Comparison of ENCODE assay signal across 8 mouse cellular contexts in genomic region chr9:73931988-73932387, GRCm38 (mm10).
"Had no signal": no experiment of that assay in that cellular context is flagged by ENCODE, and none has a peak within 500 bp of the region (broad histone marks: within the 10 kb centered on the region; RNA-seq: fewer than 3 reads in every experiment).

No protein-coding gene starts in this region.

- DNase-seq: kidney, postnatal 25 days; layer of hippocampus, postnatal 36 days; liver; liver, embryonic 13.5 days; liver, postnatal 0 days; lung, postnatal 14 days; right cerebral cortex, postnatal 14 days; thymus, postnatal 14 days had no signal
